Mouse (Mus musculus): ENCODE data around the gene Serpine1. TPM values are rescaled to one million over a fixed set of nuclear protein-coding genes. Genes with fewer than 3 reads are reported as not detected.

Gene Serpine1
- polyA plus RNA-seq, 1 experiment from 2014 or later: 0.28 TPM

Other genes starting within 250 kb of the Serpine1 start
- 8.3 and 16.2 TPM in 2 replicates for gene Col26a1, start 189.1 kb downstream of the Serpine1 start, polyA plus RNA-seq (2014; fragmentation: Nextera tagmentation; extraction: Ambion mirVana)
- 133 and 143 TPM in 2 replicates for gene Ift22, start 164.1 kb downstream of the Serpine1 start, polyA plus RNA-seq (2014; fragmentation: Nextera tagmentation; extraction: Ambion mirVana)
- gene Fis1, start 119.0 kb downstream of the Serpine1 start, polyA plus RNA-seq (2014; fragmentation: Nextera tagmentation; extraction: Ambion mirVana): 440 and 487 TPM in 2 replicates
- gene Cldn15, start 105.7 kb downstream of the Serpine1 start, polyA plus RNA-seq (2014; fragmentation: Nextera tagmentation; extraction: Ambion mirVana): 0.13 and 0.31 TPM in 2 replicates
- 25.8 and 28.1 TPM in 2 replicates for gene Plod3, start 85.2 kb downstream of the Serpine1 start, polyA plus RNA-seq (2014; fragmentation: Nextera tagmentation; extraction: Ambion mirVana)
- 94.0 and 117 TPM in 2 replicates for gene Znhit1, start 84.2 kb downstream of the Serpine1 start, polyA plus RNA-seq (2014; fragmentation: Nextera tagmentation; extraction: Ambion mirVana)
- gene Vgf, start 45.9 kb downstream of the Serpine1 start, polyA plus RNA-seq (2014; fragmentation: Nextera tagmentation; extraction: Ambion mirVana): 4.8 and 6.9 TPM in 2 replicates
- gene Ap1s1, start 26.1 kb downstream of the Serpine1 start, polyA plus RNA-seq (2014; fragmentation: Nextera tagmentation; extraction: Ambion mirVana): 214 and 238 TPM in 2 replicates
- gene Trim56, start 43.9 kb upstream of the Serpine1 start, polyA plus RNA-seq (2014; fragmentation: Nextera tagmentation; extraction: Ambion mirVana): 1.5 and 2.8 TPM in 2 replicates
- not detected in 2 replicates for gene Muc3, start 77.1 kb upstream of the Serpine1 start, polyA plus RNA-seq (2014; fragmentation: Nextera tagmentation; extraction: Ambion mirVana)
- 0.14 and 0.30 TPM in 2 replicates for gene Muc3a, start 140.1 kb upstream of the Serpine1 start, polyA plus RNA-seq (2014; fragmentation: Nextera tagmentation; extraction: Ambion mirVana)
- gene Ache, start 215.3 kb upstream of the Serpine1 start, polyA plus RNA-seq (2014; fragmentation: Nextera tagmentation; extraction: Ambion mirVana): 22.2 and 35.7 TPM in 2 replicates
- gene Ufsp1, start 222.4 kb upstream of the Serpine1 start, polyA plus RNA-seq (2014; fragmentation: Nextera tagmentation; extraction: Ambion mirVana): 13.7 and 18.3 TPM in 2 replicates
- 82.0 and 95.9 TPM in 2 replicates for gene Srrt, start 235.4 kb upstream of the Serpine1 start, polyA plus RNA-seq (2014; fragmentation: Nextera tagmentation; extraction: Ambion mirVana)
- 12.0 and 12.9 TPM in 2 replicates for gene Trip6, start 242.1 kb upstream of the Serpine1 start, polyA plus RNA-seq (2014; fragmentation: Nextera tagmentation; extraction: Ambion mirVana)